Mouse (Mus musculus) gastrocnemius, postnatal 36 days (tissue): ENCODE results near the gene Phf10. TPM values are rescaled to one million over a fixed set of nuclear protein-coding genes. Genes with fewer than 3 reads are reported as not detected.
"Not testable (repeated sequence)": the region's sequence is repeated elsewhere in the genome, so short reads cannot be mapped to it uniquely, and the experiment has no call there.

Source experiments
- DNase-seq, 2 experiments: peaks; one replicate each; pipeline ENCODE4 v3.0.0; 2022
- intact Hi-C: fragments of 180-260 bp; cut with DNase I; formaldehyde crosslinking; loops from one replicate; pipeline ENCODE4 v1.15.1; 2025
- total RNA-seq, 2 experiments: library from RNA; stranded (reverse); gene quantifications; 2 replicates each; pipeline ENCODE4 v1.2.3; 2021

The Phf10 gene
- total RNA-seq, 2 experiments from 2014 or later, result 43.2 to 46.4 TPM

- intact Hi-C loops, result loop anchor here (5.0 kb wide), 1 partner anchor 616 kb away; no protein-coding TSS in a partner anchor
- no peak for DNase-seq
These were observed 57.9 kb downstream of the Phf10 start for GRCm38 (mm10) chr17:14903212-14903611.

GRCm38 (mm10) chr17:14898972-14899371 is 62.1 kb downstream of the Phf10 start:
- intact Hi-C loops, result no loop called here
- no peak for DNase-seq

- intact Hi-C loops, DNase-seq: not testable (repeated sequence)
These were observed 66.0 kb downstream of the Phf10 start for GRCm38 (mm10) chr17:14895058-14895457.

Other genes starting within 250 kb of the Phf10 start
- 1 to 10 TPM; 1.8 to 2.0 TPM for gene Wdr27, start 18.1 kb downstream of the Phf10 start, total RNA-seq
- gene 1600012H06Rik, start 18.1 kb downstream of the Phf10 start, total RNA-seq, result 1 to 10 TPM; 6.5 to 8.6 TPM
- 1 to 10 TPM; 2.2 to 2.6 TPM for gene 9030025P20Rik, start 17.2 kb upstream of the Phf10 start, total RNA-seq
- not detected for gene Gm3417, start 17.5 kb upstream of the Phf10 start, total RNA-seq
- gene Gm3435, start 48.9 kb upstream of the Phf10 start, total RNA-seq, result 1 to 10 TPM; 1.4 to 1.7 TPM
- gene Ermard, start 79.9 kb upstream of the Phf10 start, total RNA-seq, result 10 to 100 TPM; 13.7 to 17.7 TPM
- not detected for gene Tcte3, start 80.2 kb upstream of the Phf10 start, total RNA-seq
- under 1 TPM; 0.79 to 0.89 TPM for gene Gm3448, start 80.3 kb upstream of the Phf10 start, total RNA-seq